Mouse (Mus musculus): ENCODE results near the gene Acvrl1. TPM values are rescaled to one million over a fixed set of nuclear protein-coding genes. Genes with fewer than 3 reads are reported as not detected.

Acvrl1 gene
- total RNA-seq (2022) = 10 to 100 TPM; 19.8 to 30.3 (median 23.0) TPM

DNA sequence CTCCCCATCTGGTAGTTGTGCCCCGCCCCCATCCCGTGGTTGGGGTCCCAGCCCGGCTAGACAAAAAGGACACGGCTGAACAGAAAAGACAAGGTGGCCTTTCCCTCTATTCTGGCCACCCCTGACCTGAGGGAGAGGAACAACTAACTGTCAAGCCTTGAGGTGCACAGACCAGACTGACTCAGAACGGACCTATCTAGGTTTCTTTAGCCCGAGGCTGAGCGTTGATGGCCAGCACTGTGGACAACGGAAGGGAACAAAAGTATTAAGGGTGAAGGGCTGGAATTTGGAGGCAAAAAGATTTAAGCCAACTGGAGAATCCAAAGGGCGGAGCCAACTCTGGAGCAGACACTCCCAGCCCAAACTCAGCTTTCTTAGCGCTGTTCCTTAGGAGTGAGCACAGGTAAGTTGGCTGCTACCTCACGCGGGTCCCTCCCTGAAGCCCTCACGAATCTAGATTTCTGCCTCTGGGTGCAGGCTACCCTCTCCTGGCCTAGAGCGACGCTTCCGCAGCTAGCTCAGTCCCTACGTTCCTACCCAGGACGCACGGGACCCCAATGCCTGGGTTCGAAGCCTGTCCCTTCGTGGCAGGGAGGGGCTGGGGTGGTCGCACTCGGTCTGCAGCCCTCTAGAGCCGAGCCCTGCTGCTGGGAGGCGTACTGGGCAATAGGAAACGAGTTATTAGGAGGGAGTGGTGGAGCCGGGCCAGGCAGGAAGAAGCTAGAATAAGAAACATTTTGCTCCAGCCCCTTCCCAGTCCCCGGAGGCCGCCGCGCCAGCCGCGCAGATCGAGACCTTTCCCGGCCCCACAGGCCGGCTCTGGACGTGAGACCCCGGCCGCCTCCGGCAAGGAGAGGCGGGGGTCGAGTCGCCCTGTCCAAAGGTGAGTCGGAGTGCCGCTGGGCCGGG lies at the start of gene Acvrl1:
Gene Acvrl1 (plus strand): TSS at position 342 of the 909 bp plus-strand sequence.
- peak; percentile 79 for DNase-seq (ENCODE audit: low spot score)

DNA sequence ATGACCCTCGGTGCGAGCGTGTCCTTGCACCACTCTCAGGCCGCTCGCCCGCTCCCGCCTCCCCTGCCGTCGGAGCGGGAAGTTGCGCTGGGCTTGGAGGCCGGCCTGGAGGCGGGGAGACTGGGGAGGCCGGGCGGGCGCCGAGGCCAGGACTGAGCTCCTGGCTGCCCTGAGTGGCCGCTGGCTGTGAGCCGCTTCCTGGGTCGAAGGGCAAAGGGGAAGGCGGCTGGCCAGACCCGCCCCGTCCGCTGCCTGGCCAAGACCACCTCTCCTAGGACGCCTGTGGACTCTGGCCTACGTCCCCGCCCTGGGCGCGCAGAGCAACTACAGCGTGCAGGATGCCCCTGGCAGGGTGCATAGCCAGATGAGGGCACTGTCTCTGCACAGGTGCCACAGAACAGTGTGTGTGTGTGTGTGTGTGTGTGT lies 49.6 kb upstream of the Acvrl1 start:
- peak; percentile 87 for DNase-seq (ENCODE audit: low spot score)

DNA sequence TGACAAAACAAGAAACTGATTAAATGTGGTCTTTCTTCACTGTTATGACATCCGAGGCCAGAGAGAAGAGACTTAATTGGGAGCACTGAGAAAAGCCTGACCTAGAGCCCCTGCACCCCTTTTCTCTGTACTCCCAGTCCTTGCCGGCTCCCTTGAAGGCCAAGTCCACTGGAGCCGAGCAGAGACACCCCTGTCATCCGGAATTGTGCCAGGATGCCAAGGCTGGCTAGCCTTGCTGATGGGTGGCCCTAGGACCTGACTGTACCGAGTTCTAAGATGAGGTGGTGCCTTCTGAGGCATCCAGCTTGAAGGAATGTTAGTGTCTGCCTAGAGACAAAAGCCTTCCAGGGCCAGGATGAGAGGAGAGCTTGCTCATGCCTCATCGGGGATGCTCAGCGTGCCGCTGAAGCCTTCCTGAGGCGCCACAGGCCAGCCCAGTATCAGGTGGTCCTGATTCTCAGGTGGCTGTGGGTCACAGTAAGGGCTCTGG lies 48.2 kb upstream of the Acvrl1 start:
- DNase-seq (ENCODE audit: low spot score) = no peak

DNA sequence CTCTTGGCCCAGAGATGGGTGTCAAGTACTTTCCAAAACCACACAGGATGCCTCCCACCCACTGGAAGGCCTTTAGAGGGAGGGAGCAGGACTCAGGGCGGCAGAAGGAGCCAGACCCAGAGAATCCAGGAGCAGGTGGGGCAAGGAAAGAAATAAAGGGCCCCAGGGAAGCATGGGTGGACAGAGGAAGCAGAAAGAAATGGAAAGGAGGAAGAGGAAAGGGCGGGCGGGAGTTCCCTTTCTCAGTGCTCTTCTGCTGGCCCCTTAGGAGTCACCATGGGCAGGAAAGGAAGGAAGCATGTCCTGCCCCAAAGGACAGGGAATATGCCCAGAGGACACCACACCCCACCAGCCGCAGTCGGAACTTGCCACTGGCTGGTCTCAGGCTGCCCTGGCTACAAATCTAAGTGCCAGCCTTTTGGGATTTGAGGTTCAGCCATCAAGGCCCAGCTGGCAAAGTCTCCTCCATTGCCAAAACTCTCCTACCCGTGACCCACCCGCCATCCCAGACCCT lies 47.2 kb upstream of the Acvrl1 start:
- no peak for DNase-seq (ENCODE audit: low spot score)

DNA sequence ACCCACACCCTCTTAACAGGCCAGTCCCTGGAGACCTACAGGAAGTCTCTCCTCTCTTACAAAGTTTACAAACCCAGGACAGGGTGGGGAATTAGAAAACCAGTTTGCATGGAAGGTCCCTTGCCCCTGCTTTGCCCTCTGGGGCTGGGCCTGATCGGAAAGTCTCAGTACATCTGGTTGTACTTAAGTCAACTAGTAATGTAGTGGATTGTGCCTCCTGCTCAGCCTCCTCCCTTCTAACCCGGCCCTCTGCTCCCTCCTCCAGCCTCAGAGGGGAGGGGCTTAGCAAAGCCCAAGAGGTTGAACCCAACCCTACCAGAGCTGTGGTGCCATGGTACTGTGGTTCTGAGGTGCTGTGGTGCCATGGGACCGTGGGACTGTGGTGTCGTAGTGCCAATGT lies 46.1 kb upstream of the Acvrl1 start:
- DNase-seq (ENCODE audit: low spot score) = no peak

DNA sequence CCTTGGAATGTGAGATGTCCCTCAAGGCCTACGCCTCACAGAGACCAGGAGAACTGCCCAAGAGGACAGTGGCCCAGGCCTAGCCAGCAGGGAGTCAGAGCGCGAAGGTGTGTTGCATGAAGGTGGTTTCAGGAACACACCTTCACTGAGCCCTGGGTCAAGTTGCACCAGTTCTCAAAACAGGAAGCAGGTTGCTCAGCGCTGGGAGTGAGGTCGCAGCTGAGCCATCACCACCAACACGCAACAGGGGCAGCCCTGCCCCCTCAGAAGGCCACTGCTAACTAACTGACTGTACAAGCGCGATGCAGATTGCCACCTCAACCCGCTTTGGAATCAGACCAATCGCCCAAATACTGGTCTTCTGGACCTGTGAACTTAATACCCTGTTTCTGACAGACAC lies 43.8 kb upstream of the Acvrl1 start:
- no peak for DNase-seq (ENCODE audit: low spot score)

DNA sequence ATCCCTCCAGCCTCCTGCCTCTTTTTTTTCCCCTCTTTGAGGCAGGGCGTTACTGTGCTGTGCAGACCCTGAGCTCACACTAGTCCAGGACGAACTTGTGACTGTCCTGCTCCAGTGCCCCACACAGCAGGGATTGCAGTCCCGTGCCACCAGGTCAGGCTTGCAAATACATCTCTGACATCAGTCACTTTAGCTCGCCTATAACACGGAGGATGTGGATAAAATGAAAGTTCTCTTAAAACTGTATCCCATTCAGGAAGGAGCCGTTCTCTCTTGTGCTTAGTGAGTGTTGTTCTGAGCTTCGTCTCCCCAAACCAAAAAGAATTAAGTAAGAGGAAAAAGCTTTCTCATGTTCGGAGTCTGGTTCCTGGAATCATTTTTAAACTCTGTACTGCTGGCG lies 41.9 kb upstream of the Acvrl1 start:
- DNase-seq (ENCODE audit: low spot score) = no peak

DNA sequence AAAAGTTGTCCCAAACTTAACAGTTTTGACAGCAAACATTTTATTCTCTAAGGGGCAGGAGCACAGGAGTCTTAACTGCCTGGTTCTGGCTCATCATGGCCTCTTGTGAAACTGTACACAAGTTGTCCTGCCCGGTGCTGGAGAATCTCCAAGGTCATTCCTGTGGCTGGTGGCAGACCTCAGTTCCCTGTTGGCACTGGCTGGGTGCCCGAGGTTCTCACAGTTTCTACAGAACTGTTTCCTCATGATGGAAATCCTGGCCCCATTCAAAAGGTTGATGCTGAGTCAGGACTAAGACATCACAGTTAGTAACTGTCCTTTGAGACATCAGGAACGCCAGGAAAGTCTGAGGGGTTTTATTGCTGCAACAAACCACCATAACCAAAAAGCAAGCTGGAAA lies 41.4 kb upstream of the Acvrl1 start:
- DNase-seq (ENCODE audit: low spot score) = no peak

DNA sequence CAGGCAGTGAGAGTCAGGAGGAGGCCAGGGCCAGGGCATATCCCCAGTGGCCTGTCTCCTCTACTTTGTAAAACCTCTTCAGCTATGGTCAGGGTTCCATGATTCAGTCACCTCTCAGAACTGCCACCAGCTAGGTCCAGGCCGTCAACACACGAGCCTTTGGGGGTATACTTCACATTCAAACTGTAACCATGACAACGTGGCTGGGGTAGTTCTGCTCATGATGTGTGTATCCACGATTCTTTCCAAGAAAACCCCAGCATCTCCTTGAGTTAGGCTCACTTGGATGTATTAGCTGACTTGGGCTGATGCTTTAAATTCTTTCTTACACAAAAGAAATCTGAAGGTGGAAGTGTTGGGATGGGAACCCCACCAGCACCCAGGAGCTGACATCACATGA lies 40.0 kb upstream of the Acvrl1 start:
- DNase-seq (ENCODE audit: low spot score) = no peak

DNA sequence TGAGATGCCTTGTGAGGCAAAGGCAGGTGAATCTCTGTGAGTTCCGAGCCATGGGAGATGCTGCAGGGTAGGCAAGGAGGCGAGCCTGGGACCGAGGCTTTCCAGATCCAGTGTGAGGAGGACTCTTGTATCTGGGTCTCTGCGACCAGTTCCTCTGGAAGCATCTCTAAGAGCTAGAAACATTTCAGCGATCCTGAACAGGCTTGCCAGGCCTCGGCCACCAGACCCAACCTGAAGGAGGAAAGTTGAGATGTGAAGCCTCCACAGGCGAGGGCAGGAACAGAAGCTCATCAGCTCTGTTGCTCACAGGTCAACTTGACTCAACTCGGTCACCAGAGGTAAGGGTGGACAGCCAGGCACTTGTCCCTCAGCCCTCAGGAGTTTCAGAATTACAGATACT lies 36.8 kb upstream of the Acvrl1 start:
- no peak for DNase-seq (ENCODE audit: low spot score)

DNA sequence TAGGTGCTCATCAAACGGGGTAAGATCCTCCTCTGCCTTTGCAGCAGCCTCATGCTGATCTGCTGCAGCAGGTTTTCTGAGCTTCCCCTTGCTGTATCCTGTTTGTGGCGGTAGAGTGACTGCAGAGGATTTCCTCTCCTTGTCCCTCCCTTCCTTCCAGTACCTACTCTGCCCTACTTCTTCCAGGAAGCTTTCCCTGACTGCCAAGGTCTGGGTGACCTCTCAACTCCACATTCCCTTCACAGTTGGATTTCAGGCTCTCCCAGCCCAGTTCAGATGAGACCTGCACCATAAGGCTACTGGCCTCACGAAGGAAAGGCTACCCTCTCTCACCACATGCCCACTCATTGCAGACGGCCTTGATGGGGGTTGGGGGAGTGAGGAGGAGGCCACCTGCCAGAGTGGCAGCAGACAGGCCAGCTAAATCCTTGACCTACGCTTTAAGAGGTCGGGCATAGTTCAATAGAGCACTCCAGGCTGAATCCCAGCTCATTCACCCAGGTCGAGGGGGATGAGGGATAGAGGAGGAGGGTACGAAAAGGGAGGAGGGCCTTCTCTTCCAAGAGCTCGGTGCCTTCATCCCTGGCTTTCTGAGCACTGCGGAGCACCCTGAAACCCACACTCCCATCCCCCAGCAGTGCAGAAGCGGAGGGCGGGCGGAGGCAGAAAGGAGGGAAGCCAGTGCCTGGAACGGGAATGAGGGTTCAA lies 36.0 kb upstream of the Acvrl1 start:
- DNase-seq (ENCODE audit: low spot score) = no peak

DNA sequence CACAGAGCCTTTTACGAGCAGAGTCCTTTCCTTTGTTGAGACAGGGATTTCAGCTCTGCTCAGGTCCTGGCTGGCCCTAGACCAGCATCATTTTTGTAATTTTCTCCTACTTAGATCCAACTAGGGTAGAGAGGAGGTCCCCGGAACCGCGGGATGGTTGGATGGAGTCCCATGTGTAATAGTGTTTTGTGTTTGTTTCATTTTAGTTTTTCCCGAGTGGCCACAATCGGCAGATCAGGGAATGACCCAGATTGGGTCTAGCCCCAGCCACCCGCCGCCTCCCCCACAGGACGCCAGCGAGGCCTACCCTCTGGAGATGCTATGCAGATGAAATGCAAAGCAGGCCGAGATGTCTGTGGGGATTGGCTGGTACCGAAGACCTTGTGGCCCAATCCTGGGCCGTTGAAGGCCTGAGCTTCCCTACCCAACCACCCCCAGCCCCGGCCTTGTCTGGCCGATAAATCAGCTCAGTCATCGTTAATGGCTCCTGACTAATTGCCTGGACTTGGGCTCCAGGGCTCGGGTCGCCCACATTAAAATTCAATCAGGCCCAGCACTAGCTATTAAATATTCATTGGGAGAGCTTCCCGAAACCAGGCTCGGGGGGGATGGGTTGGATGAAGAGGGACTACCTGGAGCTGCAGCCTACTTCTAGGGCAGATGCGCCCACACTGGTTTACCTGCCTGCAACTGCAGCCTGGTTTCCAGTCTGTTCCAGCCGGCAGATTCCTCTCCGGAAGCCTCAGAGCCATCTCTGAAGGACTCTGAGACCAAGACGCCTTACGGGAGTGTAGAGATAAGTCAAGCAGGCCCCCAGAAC lies 35.3 kb upstream of the Acvrl1 start:
- no peak for DNase-seq (ENCODE audit: low spot score)

DNA sequence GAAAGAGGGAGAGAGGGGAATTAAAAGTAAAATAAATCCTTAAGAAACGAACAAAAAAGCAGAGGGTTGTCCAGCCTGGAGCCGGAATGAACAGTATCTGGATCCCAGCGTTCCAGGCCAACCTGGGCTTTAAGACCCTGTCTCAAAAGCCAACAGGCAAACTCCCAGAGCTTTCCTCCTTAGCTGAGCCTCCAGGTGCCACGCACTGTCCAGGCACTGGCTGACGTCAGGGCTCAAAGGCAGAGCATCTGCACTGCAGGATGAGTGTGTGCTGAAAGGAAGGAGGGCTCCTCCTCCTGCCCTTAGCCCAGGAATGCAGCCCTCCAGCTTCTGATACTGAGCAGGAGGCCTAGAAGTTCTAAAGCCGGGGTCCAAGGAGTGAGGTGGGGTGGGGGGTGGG lies 34.3 kb upstream of the Acvrl1 start:
- no peak for DNase-seq (ENCODE audit: low spot score)

DNA sequence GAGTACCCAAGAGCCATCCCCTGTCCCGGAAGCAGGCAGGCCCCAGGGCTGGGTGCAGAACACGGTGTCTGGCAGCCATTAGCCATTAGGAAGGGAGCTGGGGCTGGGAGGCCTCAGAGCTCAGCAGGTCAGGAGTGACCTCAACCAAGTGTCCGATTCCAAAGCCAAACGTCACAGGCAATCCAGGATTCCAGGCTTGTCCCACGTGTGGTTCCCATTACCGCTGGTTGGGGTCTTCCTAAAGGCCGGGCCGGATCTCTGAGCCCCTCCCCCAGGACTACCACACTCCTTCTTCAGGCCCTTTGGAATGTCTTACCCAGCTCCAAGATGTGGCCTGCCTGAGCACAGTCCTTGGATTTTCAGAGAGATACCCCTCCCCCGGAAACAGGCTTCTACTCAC lies 33.3 kb upstream of the Acvrl1 start:
- no peak for DNase-seq (ENCODE audit: low spot score)

DNA sequence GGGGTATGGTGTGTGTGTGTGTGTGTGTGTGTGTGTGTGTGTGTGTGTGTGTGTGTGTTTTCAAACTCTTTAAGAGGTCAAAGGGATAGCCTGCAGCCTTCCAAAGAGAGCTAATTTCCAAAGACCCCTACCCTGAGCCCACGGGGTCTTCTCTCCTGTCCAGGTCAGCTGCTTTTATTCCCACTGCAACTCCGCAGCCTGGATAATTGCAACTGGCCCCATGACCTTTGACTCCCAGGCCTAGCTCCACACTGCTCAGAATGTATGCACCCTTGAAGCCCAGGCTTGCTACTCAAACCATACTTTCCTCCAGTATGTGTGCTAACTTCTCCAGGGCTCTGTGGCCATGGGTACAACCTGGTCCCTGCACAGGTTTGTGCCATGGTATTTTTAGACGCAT lies 32.9 kb upstream of the Acvrl1 start:
- no peak for DNase-seq (ENCODE audit: low spot score)

DNA sequence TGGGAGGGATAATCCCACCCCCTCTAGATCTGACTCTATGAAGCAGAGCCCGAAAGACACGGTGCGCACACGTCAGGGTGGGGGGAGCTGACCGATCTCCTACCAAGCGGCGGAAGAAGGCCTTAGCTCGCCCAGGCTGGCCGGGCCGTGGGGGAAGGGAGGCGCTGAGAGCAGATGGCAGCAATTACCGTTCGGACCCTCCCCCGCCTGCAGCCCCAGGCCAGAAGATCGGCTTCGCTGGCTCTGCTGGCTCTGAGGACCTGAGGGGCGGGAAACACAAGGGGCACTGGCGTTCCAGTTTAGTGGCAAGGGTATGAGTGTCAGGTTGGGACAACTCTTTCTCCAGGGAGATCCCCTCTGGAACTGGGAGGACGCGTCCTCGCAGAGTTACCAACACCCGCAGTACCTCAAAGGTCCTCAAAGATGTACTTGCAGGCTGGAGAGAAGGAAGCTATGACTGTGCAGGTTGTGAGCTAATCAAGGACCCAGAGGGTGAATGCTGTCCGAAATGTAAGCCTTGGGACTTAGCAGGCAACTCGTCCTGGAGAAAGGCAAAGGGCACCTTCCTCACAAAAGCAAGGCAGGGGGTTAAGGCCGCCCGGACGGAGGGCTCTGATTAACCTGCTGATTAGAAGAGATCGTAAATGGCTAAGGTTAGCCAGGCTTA lies 30.2 kb upstream of the Acvrl1 start:
- DNase-seq (ENCODE audit: low spot score) = no peak

DNA sequence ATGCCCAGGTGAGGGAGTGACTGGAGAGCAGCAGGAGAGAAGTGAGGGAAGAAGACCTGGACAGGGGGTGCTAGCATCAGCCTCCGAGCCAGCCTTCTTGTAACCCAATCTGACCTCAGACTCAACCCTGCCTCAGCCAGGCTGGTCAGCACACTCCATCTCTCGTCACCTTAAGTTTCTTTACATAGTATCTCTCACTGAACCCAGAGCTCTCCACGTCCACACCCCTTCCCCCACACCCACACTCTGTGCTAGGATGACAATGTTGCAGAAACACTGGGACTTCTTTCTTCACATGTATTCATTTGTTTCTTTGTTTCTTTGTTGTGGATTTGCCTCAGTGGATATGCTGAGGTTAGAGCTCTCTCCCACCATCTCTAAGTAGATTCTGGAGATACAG lies 27.3 kb upstream of the Acvrl1 start:
- DNase-seq (ENCODE audit: low spot score) = no peak

DNA sequence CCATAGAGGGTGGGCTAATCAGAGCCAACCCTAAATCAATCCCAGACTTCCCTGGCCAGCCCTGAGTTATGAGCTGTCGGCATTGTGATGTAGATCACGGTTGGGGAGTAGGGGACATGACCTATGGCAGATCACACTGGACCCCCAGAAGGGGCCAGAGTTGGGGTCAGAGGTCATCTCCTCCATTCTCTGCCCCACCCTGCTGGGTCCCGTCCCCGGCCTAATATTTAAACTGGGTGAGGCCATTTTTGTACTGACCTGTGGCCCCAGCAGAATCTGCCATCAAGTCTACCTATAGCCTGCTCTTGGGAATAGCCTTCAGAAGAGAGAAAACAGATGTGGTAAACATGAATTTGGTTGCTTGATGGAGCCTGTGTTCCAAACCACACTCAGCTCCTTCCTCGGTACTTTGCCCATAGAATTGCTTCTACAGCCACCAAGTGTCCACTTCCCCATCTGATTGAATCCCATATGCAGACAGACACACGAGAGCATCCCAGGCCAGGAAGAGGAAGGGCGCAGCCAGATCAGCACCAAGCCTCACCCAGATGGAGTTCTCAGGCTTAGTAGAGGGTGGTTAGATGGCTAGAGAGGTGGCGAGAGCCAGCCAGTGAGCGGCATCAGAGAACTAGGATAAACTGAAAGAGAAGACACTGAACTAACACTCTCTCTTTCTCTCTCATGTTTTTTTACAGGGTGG lies 24.6 kb upstream of the Acvrl1 start:
- no peak for DNase-seq (ENCODE audit: low spot score)

DNA sequence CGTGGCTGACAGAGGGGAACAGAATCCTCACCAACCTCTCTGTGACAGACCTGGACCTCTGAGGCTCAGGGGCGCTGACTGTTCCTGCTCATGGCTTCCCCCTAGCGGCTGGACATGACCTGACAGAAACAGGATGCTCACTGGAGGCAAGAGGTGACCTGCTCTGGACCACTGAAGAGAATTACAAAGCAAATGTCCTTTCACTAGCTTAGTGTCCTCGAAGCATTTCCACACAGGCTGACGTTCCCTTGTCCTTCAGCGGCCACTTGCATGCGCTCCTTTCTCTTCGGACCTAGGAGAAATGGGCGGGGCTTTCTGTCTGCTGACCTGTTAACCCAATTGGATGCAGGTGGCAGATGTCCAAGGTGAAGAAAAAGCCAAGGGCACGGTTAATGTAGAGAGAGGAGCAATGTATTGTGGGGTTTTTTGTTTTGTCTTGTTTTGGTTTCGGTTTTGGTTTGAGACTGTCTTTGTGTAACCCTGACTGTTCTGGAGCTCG lies 22.8 kb upstream of the Acvrl1 start:
- peak; percentile 87 for DNase-seq (ENCODE audit: low spot score)

DNA sequence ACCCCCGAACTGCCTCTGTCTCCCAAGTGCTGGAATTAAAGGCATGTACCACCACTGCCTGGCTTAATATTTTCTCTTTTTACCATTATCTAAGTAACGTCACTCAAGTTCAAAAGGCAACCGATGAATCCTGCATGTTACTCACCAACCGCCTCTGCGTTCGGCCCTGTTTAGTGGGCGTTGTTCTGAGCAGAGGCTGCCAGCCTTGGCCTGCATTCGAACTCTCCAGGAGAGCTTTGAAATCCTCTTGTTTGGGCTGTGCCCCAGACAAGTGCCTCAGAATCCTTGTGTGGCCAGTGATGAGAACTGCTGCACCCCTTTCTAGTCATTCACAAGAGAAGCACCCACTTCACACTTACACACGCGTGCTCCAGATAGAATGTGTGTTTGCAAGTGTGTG lies 22.3 kb upstream of the Acvrl1 start:
- no peak for DNase-seq (ENCODE audit: low spot score)

All from heart, adult 8-10 months (tissue).